Mouse (Mus musculus): Measurements from ENCODE around the gene Kdf1. TPM values are rescaled to one million over a fixed set of nuclear protein-coding genes. Genes with fewer than 3 reads are reported as not detected.
A peak's percentile ranks its signal among the peaks of the same experiment; 100 is the strongest.

Gene Kdf1
- total and polyA plus RNA-seq, 2 experiments from 2014 or later = 0.26 to 0.60 TPM

DNA sequence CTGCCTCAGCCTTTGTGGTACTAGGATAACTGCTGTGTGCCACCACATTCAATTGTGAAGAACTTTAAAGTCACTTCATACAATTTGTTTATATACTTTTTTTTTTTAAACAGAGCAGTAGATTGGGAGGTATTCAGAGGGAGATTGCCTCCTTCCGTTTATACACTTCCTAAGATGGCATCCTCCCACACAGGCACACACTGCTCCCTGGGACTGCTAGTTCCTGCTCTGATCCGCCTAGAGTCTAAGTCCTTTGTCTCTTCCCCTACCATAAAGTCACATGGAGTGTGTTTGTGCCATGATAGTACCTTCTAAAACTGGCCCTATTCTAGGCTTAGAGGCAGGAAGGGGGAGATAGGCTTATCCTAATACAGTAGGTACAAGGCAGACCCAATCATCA, 2.7 kb downstream of the Kdf1 start:
- Histone ChIP-seq H3K4me3 (ENCODE audit: low read length) (no peak overlapping the region), H3K27ac (no peak overlapping the region), H3K36me3 (ENCODE audit: insufficient read depth, low read length) (no peaks in the 10 kb centered on the region), H3K4me1 (ENCODE audit: insufficient read depth, low read length) (no peaks in the 10 kb centered on the region), H3K9me3 (ENCODE audit: low read length) (no peaks in the 10 kb centered on the region), H3K27me3 (ENCODE audit: insufficient read depth, low read length) (peaks cover 24% of the 10 kb centered on the region), H3K4me2 (ENCODE audit: low read depth, low read length) (no peak overlapping the region), H3K9ac (replicated peaks; ENCODE audit: low read length) (no peak overlapping the region)
- TF ChIP-seq CTCF (IDR thresholded peaks at IDR 0.05; ENCODE audit: low read depth) = no peak
- DNase-seq (ENCODE audit: low spot score) (no peak), ATAC-seq (no peak)
- WGBS = 71% methylated on average over 2 of the region's 2 CpGs

- no peak for TF ChIP-seq CTCF (IDR thresholded peaks at IDR 0.05; ENCODE audit: low read depth)
- H3K36me3 ChIP-seq (ENCODE audit: insufficient read depth, low read length) = peaks cover 29% of the 10 kb centered on the region
- DNase-seq (ENCODE audit: low spot score) (no peak), ATAC-seq (no peak)
- 76% methylated on average over 16 of the region's 16 CpGs for WGBS
- H3K4me2 ChIP-seq (ENCODE audit: low read depth, low read length) = no peak overlapping the region
- H3K27me3 ChIP-seq (ENCODE audit: insufficient read depth, low read length) = no peaks in the 10 kb centered on the region
- no peak overlapping the region for H3K4me3 ChIP-seq (ENCODE audit: low read length)
- H3K9me3 ChIP-seq (ENCODE audit: low read length) = no peaks in the 10 kb centered on the region
- no peak overlapping the region for H3K9ac ChIP-seq (replicated peaks; ENCODE audit: low read length)
- no peaks in the 10 kb centered on the region for H3K4me1 ChIP-seq (ENCODE audit: insufficient read depth, low read length)
- H3K27ac ChIP-seq = no peak overlapping the region
Observed at GRCm38 (mm10) chr4:133527788-133528187, 9.0 kb downstream of the Kdf1 start.

GRCm38 (mm10) chr4:133532777-133533176, 14.0 kb downstream of the Kdf1 start:
- no peak overlapping the region for H3K4me3 ChIP-seq (ENCODE audit: low read length)
- peaks cover 59% of the 10 kb centered on the region for H3K36me3 ChIP-seq (ENCODE audit: insufficient read depth, low read length)
- no peak for TF ChIP-seq CTCF (IDR thresholded peaks at IDR 0.05; ENCODE audit: low read depth)
- no peaks in the 10 kb centered on the region for H3K9me3 ChIP-seq (ENCODE audit: low read length)
- H3K4me2 ChIP-seq (ENCODE audit: low read depth, low read length) = no peak overlapping the region
- H3K4me1 ChIP-seq (ENCODE audit: insufficient read depth, low read length) = no peaks in the 10 kb centered on the region
- 92% methylated on average over 3 of the region's 3 CpGs for WGBS
- no peak overlapping the region for H3K27ac ChIP-seq
- no peak overlapping the region for H3K9ac ChIP-seq (replicated peaks; ENCODE audit: low read length)
- H3K27me3 ChIP-seq (ENCODE audit: insufficient read depth, low read length) = no peaks in the 10 kb centered on the region
- ATAC-seq (no peak), DNase-seq (ENCODE audit: low spot score) (no peak)

- no peaks in the 10 kb centered on the region for H3K9me3 ChIP-seq (ENCODE audit: low read length)
- 85% methylated on average over 3 of the region's 3 CpGs for WGBS
- no peak for ATAC-seq
Observed at GRCm38 (mm10) chr4:133536081-133536480, 17.3 kb downstream of the Kdf1 start.

DNA sequence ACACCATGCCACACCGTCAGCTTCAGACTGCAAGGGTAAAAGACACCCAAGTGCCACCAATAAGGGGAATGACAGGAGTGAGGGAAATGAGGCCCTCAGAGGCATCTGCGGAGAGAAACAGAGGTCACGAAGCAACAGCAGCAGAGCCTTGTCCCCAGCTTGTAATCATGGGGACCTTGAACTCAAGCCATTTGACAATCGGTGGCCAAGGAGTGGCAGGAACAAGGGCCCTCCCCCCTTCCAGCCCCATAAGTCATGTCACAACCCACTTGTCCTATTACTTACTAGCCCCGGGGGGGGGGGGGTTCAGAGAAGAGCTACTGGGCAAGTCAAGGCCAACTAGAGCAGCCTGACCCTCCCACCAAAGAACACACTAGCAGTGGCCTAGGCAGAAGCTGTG, 17.9 kb downstream of the Kdf1 start:
- ATAC-seq (no peak), DNase-seq (ENCODE audit: low spot score) (no peak)
- H3K27ac ChIP-seq = no peak overlapping the region
- 92% methylated on average over 5 of the region's 5 CpGs for WGBS
- peaks cover 70% of the 10 kb centered on the region for H3K36me3 ChIP-seq (ENCODE audit: insufficient read depth, low read length)
- H3K4me1 ChIP-seq (ENCODE audit: insufficient read depth, low read length) = no peaks in the 10 kb centered on the region
- H3K9ac ChIP-seq (replicated peaks; ENCODE audit: low read length) = no peak overlapping the region
- no peak for TF ChIP-seq CTCF (IDR thresholded peaks at IDR 0.05; ENCODE audit: low read depth)
- no peak overlapping the region for H3K4me2 ChIP-seq (ENCODE audit: low read depth, low read length)
- H3K9me3 ChIP-seq (ENCODE audit: low read length) = no peaks in the 10 kb centered on the region
- H3K27me3 ChIP-seq (ENCODE audit: insufficient read depth, low read length) = no peaks in the 10 kb centered on the region
- H3K4me3 ChIP-seq (ENCODE audit: low read length) = no peak overlapping the region

More at GRCm38 (mm10) chr4:133536081-133536480, 17.3 kb downstream of the Kdf1 start:
- no peak overlapping the region for H3K4me3 ChIP-seq (ENCODE audit: low read length)
- no peak overlapping the region for H3K9ac ChIP-seq (replicated peaks; ENCODE audit: low read length)
- DNase-seq (ENCODE audit: low spot score) = no peak
- TF ChIP-seq CTCF (IDR thresholded peaks at IDR 0.05; ENCODE audit: low read depth) = no peak
- H3K36me3 ChIP-seq (ENCODE audit: insufficient read depth, low read length) = peaks cover 74% of the 10 kb centered on the region
- H3K27me3 ChIP-seq (ENCODE audit: insufficient read depth, low read length) = no peaks in the 10 kb centered on the region
- H3K27ac ChIP-seq = no peak overlapping the region
- H3K4me1 ChIP-seq (ENCODE audit: insufficient read depth, low read length) = no peaks in the 10 kb centered on the region
- H3K4me2 ChIP-seq (ENCODE audit: low read depth, low read length) = no peak overlapping the region

DNA sequence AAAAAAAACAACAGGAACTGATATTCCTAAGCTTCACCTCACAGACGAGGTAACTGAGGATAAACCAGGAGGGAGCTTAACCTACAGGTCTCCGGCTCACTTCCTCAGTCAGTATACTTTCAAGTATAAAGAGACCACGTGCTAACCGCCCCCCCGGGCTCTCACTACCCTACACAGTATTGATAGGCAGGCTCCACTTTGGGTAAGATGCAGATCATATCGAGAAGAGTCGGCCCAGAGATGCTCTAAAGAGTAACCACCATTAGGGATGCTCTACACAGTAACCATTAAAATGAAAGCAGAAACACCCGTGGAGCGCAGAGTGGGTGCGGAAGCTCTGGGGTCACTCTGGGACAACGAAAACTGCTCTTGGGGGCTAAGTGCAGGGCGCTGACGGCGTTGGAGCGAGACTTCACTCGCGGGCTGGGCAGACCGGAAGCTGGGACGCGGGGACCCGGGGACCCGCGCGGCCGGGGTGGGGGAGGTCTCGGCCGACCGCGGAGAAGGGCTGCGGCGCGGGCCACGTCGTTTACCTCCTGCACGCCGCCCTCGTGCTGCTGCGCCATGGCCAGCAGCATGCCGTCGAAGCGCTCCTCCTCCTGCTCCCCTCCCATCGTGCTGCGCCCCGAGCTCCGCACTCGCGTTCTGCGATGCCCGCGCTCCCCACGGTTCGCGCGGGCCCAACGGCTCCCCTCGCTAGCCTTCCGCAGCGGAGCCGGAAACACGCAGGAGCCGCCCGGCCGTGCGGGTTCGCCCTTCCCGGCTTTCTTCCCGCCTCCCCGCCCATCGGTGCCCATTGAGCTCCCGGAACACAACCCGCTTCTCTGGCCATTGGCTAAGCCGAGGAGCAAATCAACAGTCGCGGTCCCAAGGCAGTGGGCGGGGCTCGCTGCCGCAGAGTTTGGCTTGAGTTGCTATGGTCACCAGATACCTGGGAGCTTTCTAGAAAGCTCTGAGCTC, 26.8 kb downstream of the Kdf1 start, which contains the start of gene Nudc:
Gene Nudc (minus strand): TSS at position 725 of the 960 bp plus-strand sequence.
- TF ChIP-seq CTCF (IDR thresholded peaks at IDR 0.05; ENCODE audit: low read depth) = no peak

GRCm38 (mm10) chr4:133552029-133552428, 33.3 kb downstream of the Kdf1 start:
- no peak for TF ChIP-seq CTCF (IDR thresholded peaks at IDR 0.05; ENCODE audit: low read depth)
- 67% methylated on average over 1 of the region's 1 CpGs for WGBS

More for the DNA sequence above, 26.8 kb downstream of the Kdf1 start, which contains the start of gene Nudc:
- peak within 1 kb of the TSS; percentile 80 for H3K4me3 ChIP-seq (ENCODE audit: low read length)
- DNase-seq (ENCODE audit: low spot score) = peak; percentile 97
- H3K9me3 ChIP-seq (ENCODE audit: low read length) = no peaks in the 10 kb centered on the region
- ATAC-seq = peak; percentile 99
- peak within 1 kb of the TSS; percentile 76 for H3K9ac ChIP-seq (replicated peaks; ENCODE audit: low read length)
- peak within 1 kb of the TSS; percentile 71 for H3K4me2 ChIP-seq (ENCODE audit: low read depth, low read length)
- H3K36me3 ChIP-seq (ENCODE audit: insufficient read depth, low read length) = peaks cover 7% of the 10 kb centered on the region; the same call in 1 of the 2 replicates
- WGBS = under 1% methylated on average over 73 of the region's 77 CpGs
- peaks cover 10% of the 10 kb centered on the region for H3K4me1 ChIP-seq (ENCODE audit: insufficient read depth, low read length)
- peak within 1 kb of the TSS; percentile 80 for H3K27ac ChIP-seq
- no peaks in the 10 kb centered on the region for H3K27me3 ChIP-seq (ENCODE audit: insufficient read depth, low read length)

More at GRCm38 (mm10) chr4:133552029-133552428, 33.3 kb downstream of the Kdf1 start:
- no peaks in the 10 kb centered on the region for H3K27me3 ChIP-seq (ENCODE audit: insufficient read depth, low read length)
- H3K27ac ChIP-seq = no peak overlapping the region
- no peaks in the 10 kb centered on the region for H3K9me3 ChIP-seq (ENCODE audit: low read length)
- no peak overlapping the region for H3K4me3 ChIP-seq (ENCODE audit: low read length)
- ATAC-seq (no peak), DNase-seq (ENCODE audit: low spot score) (no peak)
- no peak overlapping the region for H3K4me2 ChIP-seq (ENCODE audit: low read depth, low read length)
- no peak overlapping the region for H3K9ac ChIP-seq (replicated peaks; ENCODE audit: low read length)
- no peaks in the 10 kb centered on the region for H3K36me3 ChIP-seq (ENCODE audit: insufficient read depth, low read length)
- H3K4me1 ChIP-seq (ENCODE audit: insufficient read depth, low read length) = no peaks in the 10 kb centered on the region

Measured in hindbrain, postnatal 0 days (tissue).